Mouse (Mus musculus): Measurements from ENCODE around the gene 2900026A02Rik. TPM values are rescaled to one million over a fixed set of nuclear protein-coding genes. Genes with fewer than 3 reads are reported as not detected.
A peak's percentile ranks its signal among the peaks of the same experiment; 100 is the strongest.

The 2900026A02Rik gene
- polyA plus RNA-seq, 1 experiment from 2014 or later = 11.9 TPM

DNA sequence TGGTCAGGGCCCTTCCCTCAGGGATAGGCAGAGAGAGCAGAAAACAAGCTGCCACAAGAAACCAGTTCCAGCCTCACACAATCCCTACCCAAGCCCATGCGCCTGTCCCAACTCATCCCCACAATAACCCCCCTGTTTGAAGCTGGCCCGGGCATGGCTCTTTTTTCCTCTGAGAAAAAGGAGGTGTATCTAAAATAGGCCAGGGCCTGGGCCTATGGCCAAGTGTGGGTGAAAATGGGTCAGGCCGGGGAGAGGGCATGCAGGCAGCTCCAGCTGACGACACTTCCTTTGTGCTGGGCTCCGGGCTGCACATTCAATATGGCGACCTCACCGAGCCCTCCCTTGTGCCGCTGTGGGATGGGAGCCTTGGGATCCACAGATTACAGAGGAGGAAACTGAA is 177.5 kb downstream of the 2900026A02Rik start:
- Histone ChIP-seq H3K9me3 (no peaks in the 10 kb centered on the region), H3K4me2 (no peak overlapping the region), H3K27ac (no peak overlapping the region), H3K4me1 (peaks cover 27% of the 10 kb centered on the region), H3K36me3 (no peaks in the 10 kb centered on the region), H3K4me3 (no peak overlapping the region), H3K27me3 (no peaks in the 10 kb centered on the region), H3K9ac (no peak overlapping the region)
- ATAC-seq (ENCODE audit: borderline replicate concordance, extremely low read depth, low FRiP score, low TSS enrichment) = no peak
- WGBS = 83% methylated on average over 8 of the region's 8 CpGs

GRCm38 (mm10) chr5:113041567-113042071 is 179.4 kb downstream of the 2900026A02Rik start:
- ATAC-seq (ENCODE audit: borderline replicate concordance, extremely low read depth, low FRiP score, low TSS enrichment) = peak; percentile 89
- Histone ChIP-seq H3K4me3 (no peak overlapping the region), H3K9ac (no peak overlapping the region), H3K36me3 (no peaks in the 10 kb centered on the region), H3K9me3 (no peaks in the 10 kb centered on the region), H3K27ac (peak overlapping the region; percentile 68), H3K4me1 (peaks cover 29% of the 10 kb centered on the region), H3K4me2 (no peak overlapping the region), H3K27me3 (no peaks in the 10 kb centered on the region)
- WGBS = 19% methylated on average over 5 of the region's 5 CpGs

- peaks cover 37% of the 10 kb centered on the region for H3K4me1 ChIP-seq
- ATAC-seq (ENCODE audit: borderline replicate concordance, extremely low read depth, low FRiP score, low TSS enrichment) = peak; percentile 24; the same call in 1 of the 2 replicates
- no peaks in the 10 kb centered on the region for H3K36me3 ChIP-seq
- H3K9ac ChIP-seq = no peak overlapping the region
- no peaks in the 10 kb centered on the region for H3K9me3 ChIP-seq
- H3K4me2 ChIP-seq = no peak overlapping the region
- no peaks in the 10 kb centered on the region for H3K27me3 ChIP-seq
- WGBS = 54% methylated on average over 6 of the region's 6 CpGs
- H3K4me3 ChIP-seq = no peak overlapping the region
- H3K27ac ChIP-seq = peak overlapping the region; percentile 68
Observed at GRCm38 (mm10) chr5:113040776-113041175, 180.3 kb downstream of the 2900026A02Rik start.

DNA sequence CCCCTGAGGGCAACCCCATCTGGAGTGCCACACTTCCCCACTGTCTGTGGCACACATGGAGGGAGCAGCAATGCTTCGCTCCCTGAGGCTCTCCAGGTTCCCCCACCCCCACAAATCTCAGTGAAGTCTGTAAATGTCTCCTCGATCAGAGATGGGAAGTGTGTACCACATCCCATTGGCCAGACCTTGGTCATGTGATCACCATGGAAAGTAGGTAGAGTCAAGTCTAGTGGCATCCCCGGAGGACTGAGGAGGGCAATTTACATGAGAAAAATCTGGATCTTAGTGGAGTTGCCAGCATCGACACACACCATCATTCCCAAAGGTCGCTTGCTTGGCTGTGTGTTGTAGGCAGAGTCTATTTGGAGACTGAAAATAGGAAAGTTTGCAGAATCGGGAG is 182.4 kb downstream of the 2900026A02Rik start:
- Histone ChIP-seq H3K27me3 (no peaks in the 10 kb centered on the region), H3K9me3 (no peaks in the 10 kb centered on the region), H3K4me1 (peaks cover 51% of the 10 kb centered on the region), H3K36me3 (no peaks in the 10 kb centered on the region), H3K27ac (no peak overlapping the region), H3K4me2 (no peak overlapping the region), H3K9ac (no peak overlapping the region), H3K4me3 (no peak overlapping the region)
- 86% methylated on average over 6 of the region's 6 CpGs for WGBS
- ATAC-seq (ENCODE audit: borderline replicate concordance, extremely low read depth, low FRiP score, low TSS enrichment) = no peak

Other genes starting within 250 kb of the 2900026A02Rik start
- 13.7 and 20.6 TPM in 2 replicates for gene Grk3, start 205.4 kb downstream of the 2900026A02Rik start, polyA plus RNA-seq (2015; fragmentation: Nextera tagmentation; extraction: Ambion mirVana)
- gene Crybb2, start 151.1 kb downstream of the 2900026A02Rik start, polyA plus RNA-seq (2015; fragmentation: Nextera tagmentation; extraction: Ambion mirVana) = not detected in 2 replicates
- 0.42 and 0.57 TPM in 2 replicates for gene Crybb3, start 139.7 kb downstream of the 2900026A02Rik start, polyA plus RNA-seq (2015; fragmentation: Nextera tagmentation; extraction: Ambion mirVana)
- not detected in 2 replicates for gene Tmem211, start 5.7 kb upstream of the 2900026A02Rik start, polyA plus RNA-seq (2015; fragmentation: Nextera tagmentation; extraction: Ambion mirVana)
- 4.8 and 5.4 TPM in 2 replicates for gene Sgsm1, start 89.5 kb upstream of the 2900026A02Rik start, polyA plus RNA-seq (2015; fragmentation: Nextera tagmentation; extraction: Ambion mirVana)
- not detected in 2 replicates for gene Aym1, start 136.1 kb upstream of the 2900026A02Rik start, polyA plus RNA-seq (2015; fragmentation: Nextera tagmentation; extraction: Ambion mirVana)

All from lung, embryonic 15.5 days (tissue).